Mouse (Mus musculus) embryonic fibroblast, embryonic 13.5 days (primary cell): ENCODE data around the gene Abhd14a.

Experiments
- CTCF ChIP-seq: IDR thresholded peaks from 2 replicates; pipeline ENCODE4 v1.5.1; 2011; ENCODE audit warnings: mild to moderate bottlenecking, control low read depth, low read length, moderate library complexity, borderline replicate concordance; ENCODE audit not compliant: insufficient read depth
- POLR2A ChIP-seq: IDR thresholded peaks from 2 replicates; pipeline ENCODE4 v1.6.1; 2011; ENCODE audit warnings: low read depth, mild to moderate bottlenecking, control low read depth, low read length, moderate library complexity

DNA sequence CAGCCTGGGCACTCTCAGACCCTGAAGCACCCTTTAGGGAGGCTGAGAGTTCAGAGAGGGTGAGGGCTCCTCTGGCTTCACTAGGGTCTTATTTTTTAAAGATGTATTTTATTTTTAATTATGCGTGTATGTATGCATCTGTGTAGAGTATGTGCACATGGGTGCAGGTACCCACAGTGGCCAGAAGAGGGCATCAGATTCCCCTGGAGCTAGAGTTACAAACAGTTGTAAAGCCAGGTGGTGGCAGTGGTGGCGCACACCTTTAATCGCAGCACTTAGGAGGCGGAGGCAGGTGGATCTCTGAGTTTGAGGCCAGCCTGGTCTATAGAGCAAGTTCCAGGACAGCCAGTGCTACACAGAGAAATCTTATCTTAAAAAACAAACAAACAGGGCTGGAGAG lies 38.4 kb downstream of the Abhd14a start:
- TF ChIP-seq POLR2A (no peak), CTCF (no peak)
